Mouse (Mus musculus): ENCODE results near the gene Adm. TPM values are rescaled to one million over a fixed set of nuclear protein-coding genes. Genes with fewer than 3 reads are reported as not detected.

Adm gene
- total and polyA plus RNA-seq, 2 experiments = 1.3 to 2.5 TPM

- no peaks in the 10 kb centered on the region for H3K36me3 ChIP-seq (ENCODE audit: control insufficient read depth, insufficient read depth, low read length)
Observed at GRCm38 (mm10) chr7:110649133-110649987, 21.9 kb downstream of the Adm start.

GRCm38 (mm10) chr7:110650491-110650890 is 23.0 kb downstream of the Adm start:
- no peak overlapping the region for H3K4me3 ChIP-seq (ENCODE audit: insufficient read depth, low read depth, low read length)
- peaks cover 11% of the 10 kb centered on the region for H3K4me1 ChIP-seq (ENCODE audit: control insufficient read depth, insufficient read depth, low read length)
- H3K36me3 ChIP-seq (ENCODE audit: control insufficient read depth, insufficient read depth, low read length) = no peaks in the 10 kb centered on the region
- H3K79me2 ChIP-seq (ENCODE audit: control insufficient read depth, insufficient read depth, low read length) = no peaks in the 10 kb centered on the region
- H3K27ac ChIP-seq (replicated peaks; ENCODE audit: insufficient read depth, low read depth, low read length) = no peak overlapping the region
- H3K9ac ChIP-seq (ENCODE audit: low read depth, low read length) = no peak overlapping the region
- 74% methylated on average over 4 of the region's 4 CpGs for WGBS
- no peak for TF ChIP-seq POLR2A (IDR thresholded peaks at IDR 0.05; ENCODE audit: extremely low read depth, insufficient read depth, low read length)
- no peak for TF ChIP-seq CTCF (IDR thresholded peaks at IDR 0.05; ENCODE audit: low read depth, low read length)
- no peak for DNase-seq (ENCODE audit: extremely low read depth, low read depth, low spot score)
- no peaks in the 10 kb centered on the region for H3K27me3 ChIP-seq (ENCODE audit: control insufficient read depth, insufficient read depth, low read length)

More at GRCm38 (mm10) chr7:110649133-110649987, 21.9 kb downstream of the Adm start:
- 43% methylated on average over 6 of the region's 6 CpGs for WGBS
- Histone ChIP-seq H3K4me3 (ENCODE audit: insufficient read depth, low read depth, low read length) (no peak overlapping the region), H3K27me3 (ENCODE audit: control insufficient read depth, insufficient read depth, low read length) (no peaks in the 10 kb centered on the region), H3K4me1 (ENCODE audit: control insufficient read depth, insufficient read depth, low read length) (peaks cover 11% of the 10 kb centered on the region), H3K9ac (ENCODE audit: low read depth, low read length) (no peak overlapping the region), H3K79me2 (ENCODE audit: control insufficient read depth, insufficient read depth, low read length) (no peaks in the 10 kb centered on the region), H3K27ac (replicated peaks; ENCODE audit: insufficient read depth, low read depth, low read length) (peak overlapping the region; percentile 50)
- DNase-seq (ENCODE audit: extremely low read depth, low read depth, low spot score) = no peak
- TF ChIP-seq CTCF (IDR thresholded peaks at IDR 0.05; ENCODE audit: low read depth, low read length) = peak; percentile 38
- TF ChIP-seq POLR2A (IDR thresholded peaks at IDR 0.05; ENCODE audit: extremely low read depth, insufficient read depth, low read length) = no peak

- 65% methylated on average over 6 of the region's 6 CpGs for WGBS
- Histone ChIP-seq H3K9ac (ENCODE audit: low read depth, low read length) (no peak overlapping the region), H3K27ac (replicated peaks; ENCODE audit: insufficient read depth, low read depth, low read length) (no peak overlapping the region), H3K36me3 (ENCODE audit: control insufficient read depth, insufficient read depth, low read length) (no peaks in the 10 kb centered on the region), H3K4me1 (ENCODE audit: control insufficient read depth, insufficient read depth, low read length) (peaks cover 11% of the 10 kb centered on the region), H3K4me3 (ENCODE audit: insufficient read depth, low read depth, low read length) (no peak overlapping the region), H3K27me3 (ENCODE audit: control insufficient read depth, insufficient read depth, low read length) (no peaks in the 10 kb centered on the region), H3K79me2 (ENCODE audit: control insufficient read depth, insufficient read depth, low read length) (no peaks in the 10 kb centered on the region)
- TF ChIP-seq POLR2A (IDR thresholded peaks at IDR 0.05; ENCODE audit: extremely low read depth, insufficient read depth, low read length) (no peak), CTCF (IDR thresholded peaks at IDR 0.05; ENCODE audit: low read depth, low read length) (no peak)
- no peak for DNase-seq (ENCODE audit: extremely low read depth, low read depth, low spot score)
Observed at GRCm38 (mm10) chr7:110651091-110651490, 23.6 kb downstream of the Adm start.

DNA sequence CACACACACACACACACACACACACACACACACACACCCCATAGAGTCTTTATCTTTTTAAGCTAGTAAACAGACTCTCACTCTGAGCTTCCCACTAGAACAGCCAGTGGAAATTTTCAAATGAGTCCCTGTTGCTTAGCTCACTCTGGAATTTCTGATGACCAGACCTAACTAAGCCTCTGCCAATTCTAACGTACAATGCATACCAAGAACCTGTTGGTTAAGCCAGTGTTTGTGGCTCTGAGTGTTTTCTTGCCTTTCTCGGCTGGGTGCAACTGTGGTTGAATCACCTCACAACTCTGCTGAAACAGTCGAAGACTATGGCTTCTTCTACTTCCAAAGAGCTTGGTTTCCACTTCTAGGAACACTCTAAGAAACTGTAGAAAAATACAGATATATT is 27.8 kb downstream of the Adm start:
- H3K4me1 ChIP-seq (ENCODE audit: control insufficient read depth, insufficient read depth, low read length) = no peaks in the 10 kb centered on the region
- no peaks in the 10 kb centered on the region for H3K79me2 ChIP-seq (ENCODE audit: control insufficient read depth, insufficient read depth, low read length)
- H3K9ac ChIP-seq (ENCODE audit: low read depth, low read length) = no peak overlapping the region
- no peaks in the 10 kb centered on the region for H3K27me3 ChIP-seq (ENCODE audit: control insufficient read depth, insufficient read depth, low read length)
- WGBS = 90% methylated on average over 3 of the region's 3 CpGs
- DNase-seq (ENCODE audit: extremely low read depth, low read depth, low spot score) = no peak
- H3K27ac ChIP-seq (replicated peaks; ENCODE audit: insufficient read depth, low read depth, low read length) = no peak overlapping the region
- TF ChIP-seq POLR2A (IDR thresholded peaks at IDR 0.05; ENCODE audit: extremely low read depth, insufficient read depth, low read length) (no peak), CTCF (IDR thresholded peaks at IDR 0.05; ENCODE audit: low read depth, low read length) (no peak)
- no peaks in the 10 kb centered on the region for H3K36me3 ChIP-seq (ENCODE audit: control insufficient read depth, insufficient read depth, low read length)
- H3K4me3 ChIP-seq (ENCODE audit: insufficient read depth, low read depth, low read length) = no peak overlapping the region

DNA sequence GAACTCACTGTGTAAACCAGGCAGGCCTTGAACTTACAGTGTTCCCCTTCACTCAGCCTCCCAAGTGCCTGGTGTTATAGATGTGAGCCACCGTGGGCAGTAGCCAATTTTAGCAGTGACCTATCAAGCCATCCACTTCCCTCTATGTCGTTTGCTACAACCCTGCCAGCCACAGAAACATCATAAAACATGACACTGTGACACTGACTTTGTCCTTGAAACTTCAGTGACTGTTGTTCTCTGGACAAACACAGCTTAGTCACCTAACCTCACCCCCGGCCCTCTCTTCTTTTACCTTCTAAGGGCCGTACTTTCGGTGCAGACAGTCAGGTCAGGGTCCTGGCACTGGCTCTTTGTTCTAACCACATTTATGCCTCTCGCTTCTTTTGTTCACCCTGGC is 28.5 kb downstream of the Adm start:
- Histone ChIP-seq H3K27ac (replicated peaks; ENCODE audit: insufficient read depth, low read depth, low read length) (no peak overlapping the region), H3K9ac (ENCODE audit: low read depth, low read length) (no peak overlapping the region), H3K4me1 (ENCODE audit: control insufficient read depth, insufficient read depth, low read length) (no peaks in the 10 kb centered on the region), H3K4me3 (ENCODE audit: insufficient read depth, low read depth, low read length) (no peak overlapping the region), H3K79me2 (ENCODE audit: control insufficient read depth, insufficient read depth, low read length) (no peaks in the 10 kb centered on the region), H3K36me3 (ENCODE audit: control insufficient read depth, insufficient read depth, low read length) (no peaks in the 10 kb centered on the region), H3K27me3 (ENCODE audit: control insufficient read depth, insufficient read depth, low read length) (no peaks in the 10 kb centered on the region)
- no peak for TF ChIP-seq CTCF (IDR thresholded peaks at IDR 0.05; ENCODE audit: low read depth, low read length)
- TF ChIP-seq POLR2A (IDR thresholded peaks at IDR 0.05; ENCODE audit: extremely low read depth, insufficient read depth, low read length) = no peak
- 45% methylated on average over 6 of the region's 6 CpGs for WGBS
- no peak for DNase-seq (ENCODE audit: extremely low read depth, low read depth, low spot score)

DNA sequence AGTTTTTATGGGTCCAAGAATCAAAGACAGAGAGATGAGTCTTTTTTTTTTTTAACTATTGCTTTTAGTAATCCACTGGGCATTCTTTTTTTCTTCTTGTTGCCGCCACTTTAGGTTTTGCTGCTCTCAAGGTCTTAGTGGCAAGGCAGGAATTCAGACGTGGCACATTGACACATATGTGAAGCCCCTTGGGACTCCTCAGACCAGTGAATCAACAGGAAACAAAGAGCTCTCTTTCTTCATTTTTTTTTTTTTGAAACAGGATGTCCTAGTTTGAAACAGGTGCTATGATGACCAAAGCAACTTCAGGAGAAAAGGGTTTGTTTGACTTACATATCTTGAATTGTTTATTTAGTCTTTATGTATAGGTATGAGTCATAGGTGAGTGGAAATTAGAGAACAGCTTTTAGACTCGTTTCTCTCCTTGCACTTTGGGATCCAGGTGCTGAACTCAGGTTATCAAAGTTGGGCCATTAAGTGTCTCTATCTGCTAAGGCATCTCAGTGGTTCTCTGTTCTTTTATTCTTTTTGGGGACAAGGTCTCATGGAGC is 31.0 kb downstream of the Adm start:
- Histone ChIP-seq H3K4me1 (ENCODE audit: control insufficient read depth, insufficient read depth, low read length) (no peaks in the 10 kb centered on the region), H3K27me3 (ENCODE audit: control insufficient read depth, insufficient read depth, low read length) (no peaks in the 10 kb centered on the region), H3K4me3 (ENCODE audit: insufficient read depth, low read depth, low read length) (no peak overlapping the region), H3K9ac (ENCODE audit: low read depth, low read length) (no peak overlapping the region), H3K27ac (replicated peaks; ENCODE audit: insufficient read depth, low read depth, low read length) (no peak overlapping the region), H3K36me3 (ENCODE audit: control insufficient read depth, insufficient read depth, low read length) (no peaks in the 10 kb centered on the region), H3K79me2 (ENCODE audit: control insufficient read depth, insufficient read depth, low read length) (no peaks in the 10 kb centered on the region)
- WGBS = 62% methylated on average over 3 of the region's 3 CpGs
- TF ChIP-seq POLR2A (IDR thresholded peaks at IDR 0.05; ENCODE audit: extremely low read depth, insufficient read depth, low read length) = no peak
- TF ChIP-seq CTCF (IDR thresholded peaks at IDR 0.05; ENCODE audit: low read depth, low read length) = no peak
- no peak for DNase-seq (ENCODE audit: extremely low read depth, low read depth, low spot score)
